Mouse (Mus musculus) limb, embryonic 13.5 days (tissue): Measurements from ENCODE around the gene Rab3ip. TPM values are rescaled to one million over a fixed set of nuclear protein-coding genes. Genes with fewer than 3 reads are reported as not detected.

Experiments used
- ATAC-seq: fragments of 200-750 bp; cut with Nextera tagmentation; 2 replicates; pipeline ENCODE4 v1.8.0; 2017; ENCODE audit warnings: low read depth, moderate number of reproducible peaks, moderate TSS enrichment; ENCODE audit not compliant: low FRiP score
- H3K27ac ChIP-seq: fragments of 300-500 bp; sonication (generic); 2 replicates; pipeline ENCODE4 v1.5.1; 2015; ENCODE audit warnings: inconsistent platforms, mild to moderate bottlenecking, moderate library complexity
- H3K27me3 ChIP-seq: fragments of 300-500 bp; sonication (generic); 2 replicates; pipeline ENCODE4 v1.6.1; 2015; ENCODE audit warnings: mild to moderate bottlenecking, inconsistent platforms
- H3K36me3 ChIP-seq: fragments of 300-500 bp; sonication (generic); 2 replicates; pipeline ENCODE4 v1.6.1; 2015; ENCODE audit warnings: inconsistent platforms, mild to moderate bottlenecking, moderate library complexity
- H3K4me1 ChIP-seq: fragments of 300-500 bp; sonication (generic); 2 replicates; pipeline ENCODE4 v1.6.1; 2015; ENCODE audit warnings: inconsistent platforms
- H3K4me2 ChIP-seq: fragments of 300-500 bp; sonication (generic); replicated peaks from 2 replicates; pipeline ENCODE4 v1.6.1; 2015; ENCODE audit warnings: inconsistent platforms, mild to moderate bottlenecking, moderate library complexity
- H3K4me3 ChIP-seq: fragments of 300-500 bp; sonication (generic); 2 replicates; pipeline ENCODE4 v1.5.1; 2015; ENCODE audit warnings: moderate library complexity, mild to moderate bottlenecking, inconsistent platforms
- H3K9ac ChIP-seq: fragments of 300-500 bp; sonication (generic); 2 replicates; pipeline ENCODE4 v1.6.1; 2015; ENCODE audit warnings: mild to moderate bottlenecking, inconsistent platforms
- H3K9me3 ChIP-seq: fragments of 300-500 bp; sonication (generic); 2 replicates; pipeline ENCODE4 v1.6.1; 2016; ENCODE audit warnings: inconsistent platforms
- WGBS: fragments of 180-500 bp; shearing (Covaris S2); methylation state at CpG from one replicate; pipeline ENCODE4 v1.1.7; 2015; 5-methylcytosine and 5-hydroxymethylcytosine counted together
- polyA plus RNA-seq: library from polyadenylated mRNA; unstranded; fragments of >200 nt; fragmentation: Nextera tagmentation; extraction: Ambion mirVana; gene quantifications from 2 replicates; pipeline ENCODE4 v1.2.1, GENCODE M21; 2015

The Rab3ip gene
- polyA plus RNA-seq, 1 experiment from 2014 or later, result 40.4 TPM

- Histone ChIP-seq H3K9me3 (no peaks in the 10 kb centered on the region), H3K27me3 (no peaks in the 10 kb centered on the region), H3K4me1 (no peaks in the 10 kb centered on the region), H3K27ac (no peak overlapping the region), H3K4me2 (no peak overlapping the region), H3K9ac (no peak overlapping the region), H3K36me3 (no peaks in the 10 kb centered on the region), H3K4me3 (no peak overlapping the region)
- 92% methylated on average over 9 of the region's 9 CpGs for WGBS
- ATAC-seq, result no peak
These were observed 28.3 kb upstream of the Rab3ip start for GRCm38 (mm10) chr10:116978841-116979240.

GRCm38 (mm10) chr10:116977858-116978257 is 27.3 kb upstream of the Rab3ip start:
- Histone ChIP-seq H3K4me2 (no peak overlapping the region), H3K9ac (no peak overlapping the region), H3K27me3 (no peaks in the 10 kb centered on the region), H3K4me1 (no peaks in the 10 kb centered on the region), H3K4me3 (no peak overlapping the region), H3K9me3 (no peaks in the 10 kb centered on the region), H3K36me3 (no peaks in the 10 kb centered on the region), H3K27ac (no peak overlapping the region)
- no peak for ATAC-seq
- WGBS, result 84% methylated on average over 2 of the region's 2 CpGs

GRCm38 (mm10) chr10:116977455-116977854 is 26.9 kb upstream of the Rab3ip start:
- 45% methylated on average over 4 of the region's 4 CpGs for WGBS
- Histone ChIP-seq H3K4me2 (no peak overlapping the region), H3K9ac (no peak overlapping the region), H3K36me3 (no peaks in the 10 kb centered on the region), H3K27ac (no peak overlapping the region), H3K27me3 (no peaks in the 10 kb centered on the region), H3K4me1 (no peaks in the 10 kb centered on the region), H3K9me3 (no peaks in the 10 kb centered on the region), H3K4me3 (no peak overlapping the region)
- ATAC-seq, result no peak

GRCm38 (mm10) chr10:116972509-116972908 is 21.9 kb upstream of the Rab3ip start, which contains the start of gene Gm10271:
Gene Gm10271, minus strand, starts transcription at chr10:116972609.
- Histone ChIP-seq H3K9me3 (no peaks in the 10 kb centered on the region), H3K4me1 (no peaks in the 10 kb centered on the region), H3K4me3 (no peak within 1 kb of the TSS), H3K9ac (no peak within 1 kb of the TSS), H3K4me2 (no peak within 1 kb of the TSS), H3K36me3 (no peaks in the 10 kb centered on the region), H3K27ac (no peak within 1 kb of the TSS), H3K27me3 (no peaks in the 10 kb centered on the region)
- ATAC-seq, result no peak
- 91% methylated on average over 6 of the region's 6 CpGs for WGBS

- Histone ChIP-seq H3K9ac (no peak overlapping the region), H3K4me3 (no peak overlapping the region), H3K27ac (no peak overlapping the region), H3K36me3 (no peaks in the 10 kb centered on the region), H3K9me3 (no peaks in the 10 kb centered on the region), H3K4me1 (no peaks in the 10 kb centered on the region), H3K27me3 (no peaks in the 10 kb centered on the region), H3K4me2 (no peak overlapping the region)
- 78% methylated on average over 4 of the region's 4 CpGs for WGBS
- ATAC-seq, result no peak
These were observed 18.2 kb upstream of the Rab3ip start for GRCm38 (mm10) chr10:116968741-116969140.

- no peak overlapping the region for H3K27ac ChIP-seq
- no peak overlapping the region for H3K9ac ChIP-seq
- no peak overlapping the region for H3K4me2 ChIP-seq
- H3K27me3 ChIP-seq, result no peaks in the 10 kb centered on the region
- H3K36me3 ChIP-seq, result no peaks in the 10 kb centered on the region
- no peaks in the 10 kb centered on the region for H3K9me3 ChIP-seq
- H3K4me3 ChIP-seq, result no peak overlapping the region
- WGBS, result 81% methylated on average over 6 of the region's 6 CpGs
- peaks cover 2% of the 10 kb centered on the region; the same call in 1 of the 2 replicates for H3K4me1 ChIP-seq
- ATAC-seq, result no peak
These were observed 15.5 kb upstream of the Rab3ip start for GRCm38 (mm10) chr10:116966065-116966464.

GRCm38 (mm10) chr10:116965297-116965696 is 14.7 kb upstream of the Rab3ip start:
- WGBS, result 36% methylated on average over 5 of the region's 5 CpGs
- ATAC-seq, result no peak
- Histone ChIP-seq H3K36me3 (no peaks in the 10 kb centered on the region), H3K27ac (no peak overlapping the region), H3K27me3 (no peaks in the 10 kb centered on the region), H3K4me1 (peaks cover 2% of the 10 kb centered on the region; the same call in 1 of the 2 replicates), H3K9me3 (no peaks in the 10 kb centered on the region), H3K9ac (no peak overlapping the region), H3K4me3 (no peak overlapping the region), H3K4me2 (no peak overlapping the region)

GRCm38 (mm10) chr10:116964571-116964970 is 14.0 kb upstream of the Rab3ip start:
- H3K4me2 ChIP-seq, result no peak overlapping the region
- H3K4me3 ChIP-seq, result no peak overlapping the region
- H3K36me3 ChIP-seq, result no peaks in the 10 kb centered on the region
- no peak overlapping the region for H3K27ac ChIP-seq
- H3K27me3 ChIP-seq, result no peaks in the 10 kb centered on the region
- ATAC-seq, result no peak
- H3K4me1 ChIP-seq, result peaks cover 2% of the 10 kb centered on the region; the same call in 1 of the 2 replicates
- no peaks in the 10 kb centered on the region for H3K9me3 ChIP-seq
- 77% methylated on average over 4 of the region's 4 CpGs for WGBS
- H3K9ac ChIP-seq, result no peak overlapping the region

- Histone ChIP-seq H3K4me2 (peak overlapping the region; percentile 23), H3K36me3 (no peaks in the 10 kb centered on the region), H3K4me3 (peak overlapping the region; percentile 19), H3K4me1 (peaks cover 2% of the 10 kb centered on the region; the same call in 1 of the 2 replicates), H3K9me3 (no peaks in the 10 kb centered on the region), H3K27ac (no peak overlapping the region), H3K9ac (no peak overlapping the region), H3K27me3 (no peaks in the 10 kb centered on the region)
- 80% methylated on average over 11 of the region's 11 CpGs for WGBS
- no peak for ATAC-seq
These were observed 13.5 kb upstream of the Rab3ip start for GRCm38 (mm10) chr10:116964084-116964483.

GRCm38 (mm10) chr10:116962803-116963202 is 12.2 kb upstream of the Rab3ip start:
- no peak overlapping the region for H3K4me2 ChIP-seq
- no peak overlapping the region for H3K9ac ChIP-seq
- H3K4me3 ChIP-seq, result no peak overlapping the region
- 57% methylated on average over 17 of the region's 17 CpGs for WGBS
- no peak overlapping the region for H3K27ac ChIP-seq
- H3K27me3 ChIP-seq, result no peaks in the 10 kb centered on the region
- no peaks in the 10 kb centered on the region for H3K36me3 ChIP-seq
- H3K4me1 ChIP-seq, result peaks cover 5% of the 10 kb centered on the region; the same call in 1 of the 2 replicates
- no peak for ATAC-seq
- no peaks in the 10 kb centered on the region for H3K9me3 ChIP-seq

- Histone ChIP-seq H3K27me3 (no peaks in the 10 kb centered on the region), H3K36me3 (no peaks in the 10 kb centered on the region), H3K9ac (no peak overlapping the region), H3K9me3 (no peaks in the 10 kb centered on the region), H3K4me2 (no peak overlapping the region), H3K4me1 (peaks cover 6% of the 10 kb centered on the region; the same call in 1 of the 2 replicates), H3K4me3 (no peak overlapping the region), H3K27ac (no peak overlapping the region)
- 70% methylated on average over 14 of the region's 14 CpGs for WGBS
- no peak for ATAC-seq
These were observed 11.6 kb upstream of the Rab3ip start for GRCm38 (mm10) chr10:116962152-116962551.

- ATAC-seq, result no peak
- WGBS, result 32% methylated on average over 5 of the region's 5 CpGs
- no peak overlapping the region for H3K27ac ChIP-seq
- H3K36me3 ChIP-seq, result 0 out of 2 replicates have a peak, but pooled peaks cover 5% of the 10 kb centered on the region
- H3K9ac ChIP-seq, result no peak overlapping the region
- H3K4me1 ChIP-seq, result 0 out of 2 replicates have a peak, but pooled peaks cover 4% of the 10 kb centered on the region
- H3K4me2 ChIP-seq, result no peak overlapping the region
- no peak overlapping the region for H3K4me3 ChIP-seq
- no peaks in the 10 kb centered on the region for H3K27me3 ChIP-seq
- no peaks in the 10 kb centered on the region for H3K9me3 ChIP-seq
These were observed 7.4 kb upstream of the Rab3ip start for GRCm38 (mm10) chr10:116957867-116958551.
